Mouse (Mus musculus) stomach, postnatal 0 days (tissue): Measurements from ENCODE around the gene Lsp1. TPM values are rescaled to one million over a fixed set of nuclear protein-coding genes. Genes with fewer than 3 reads are reported as not detected.

Experiments
- ATAC-seq: fragments of 200-750 bp; cut with Nextera tagmentation; 2 replicates; pipeline ENCODE4 v1.8.0; 2017; ENCODE audit not compliant: low FRiP score, low TSS enrichment
- DNase-seq: peaks from one replicate; pipeline ENCODE4 v3.0.0-alpha.2; 2016; ENCODE audit warnings: low spot score
- H3K27ac ChIP-seq: fragments of 300-500 bp; sonication (generic); replicated peaks from 2 replicates; pipeline ENCODE4 v1.5.1; 2014; ENCODE audit warnings: mild to moderate bottlenecking, control low read depth
- H3K27me3 ChIP-seq: fragments of 300-500 bp; sonication (generic); 2 replicates; pipeline ENCODE4 v1.6.1; 2014; ENCODE audit warnings: low read length; ENCODE audit not compliant: control insufficient read depth, insufficient read depth
- H3K36me3 ChIP-seq: fragments of 300-500 bp; sonication (generic); 2 replicates; pipeline ENCODE4 v1.6.1; 2014; ENCODE audit warnings: low read length, mixed read lengths; ENCODE audit not compliant: control insufficient read depth, insufficient read depth
- H3K4me1 ChIP-seq: fragments of 300-500 bp; sonication (generic); replicated peaks from 2 replicates; pipeline ENCODE4 v1.6.1; 2014; ENCODE audit warnings: antibody characterized with exemption; ENCODE audit not compliant: control insufficient read depth, insufficient read depth
- H3K4me2 ChIP-seq: fragments of 300-500 bp; sonication (generic); replicated peaks from 2 replicates; pipeline ENCODE4 v1.6.1; 2014; ENCODE audit warnings: low read depth, mild to moderate bottlenecking, control low read depth, moderate library complexity
- H3K4me3 ChIP-seq: fragments of 300-500 bp; sonication (generic); 2 replicates; pipeline ENCODE4 v1.5.1; 2014; ENCODE audit warnings: low read depth, low read length, control low read depth
- H3K9ac ChIP-seq: fragments of 300-500 bp; sonication (generic); 2 replicates; pipeline ENCODE4 v1.6.1; 2014; ENCODE audit warnings: mild to moderate bottlenecking, low read length, control low read depth, mixed read lengths
- H3K9me3 ChIP-seq: fragments of 300-500 bp; sonication (generic); 2 replicates; pipeline ENCODE4 v1.6.1; 2016; ENCODE audit warnings: low read length; ENCODE audit not compliant: control insufficient read depth
- CTCF ChIP-seq: IDR thresholded peaks from 2 replicates; pipeline ENCODE4 v1.5.1; 2016; ENCODE audit warnings: antibody characterized with exemption, low read depth, mild to moderate bottlenecking, moderate library complexity
- EP300 ChIP-seq: optimal IDR thresholded peaks from 2 replicates; pipeline ENCODE3; 2016; ENCODE audit warnings: antibody characterized with exemption
- WGBS: fragments of 180-500 bp; shearing (Covaris S2); extraction: QIAGEN DNeasy Blood & Tissue Kit; methylation state at CpG from one replicate; pipeline ENCODE4 v1.1.7; 2014; 5-methylcytosine and 5-hydroxymethylcytosine counted together
- polyA plus RNA-seq: library from polyadenylated mRNA; unstranded; fragments of >200 nt; fragmentation: Nextera tagmentation; extraction: Ambion mirVana; gene quantifications from 2 replicates; pipeline ENCODE4 v1.2.1, GENCODE M21; 2015

Gene Lsp1
- polyA plus RNA-seq, 1 experiment from 2014 or later: 107 TPM

DNA sequence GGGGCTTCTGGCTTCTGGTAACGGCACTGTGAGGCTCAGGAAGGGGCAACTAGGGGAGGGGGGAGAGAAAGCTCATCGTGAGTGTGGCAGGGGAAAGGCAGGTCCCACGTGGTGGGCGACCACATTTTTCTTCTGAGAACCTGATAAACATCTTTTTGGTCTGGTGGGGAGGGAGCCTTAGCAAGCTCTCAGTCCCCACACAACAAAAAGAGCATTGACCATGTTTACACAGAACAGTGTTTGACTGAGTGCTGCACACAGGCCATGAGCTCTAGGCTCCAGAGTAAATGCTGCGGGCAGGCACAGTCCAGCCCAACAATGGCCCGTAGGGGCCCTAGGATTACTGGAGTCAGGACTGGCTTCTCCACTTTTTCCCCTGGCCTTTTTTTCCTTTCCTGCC is 78.2 kb downstream of the Lsp1 start:
- Histone ChIP-seq H3K4me3 (no peak overlapping the region), H3K27ac (peak overlapping the region; percentile 49; the same call in 1 of the 2 replicates), H3K27me3 (no peaks in the 10 kb centered on the region), H3K36me3 (no peaks in the 10 kb centered on the region), H3K9me3 (no peaks in the 10 kb centered on the region), H3K9ac (no peak overlapping the region), H3K4me2 (no peak overlapping the region), H3K4me1 (peaks cover 15% of the 10 kb centered on the region)
- no peak for DNase-seq
- no peak for TF ChIP-seq CTCF
- no peak for TF ChIP-seq EP300
- no peak for ATAC-seq
- 12% methylated on average over 6 of the region's 6 CpGs for WGBS

DNA sequence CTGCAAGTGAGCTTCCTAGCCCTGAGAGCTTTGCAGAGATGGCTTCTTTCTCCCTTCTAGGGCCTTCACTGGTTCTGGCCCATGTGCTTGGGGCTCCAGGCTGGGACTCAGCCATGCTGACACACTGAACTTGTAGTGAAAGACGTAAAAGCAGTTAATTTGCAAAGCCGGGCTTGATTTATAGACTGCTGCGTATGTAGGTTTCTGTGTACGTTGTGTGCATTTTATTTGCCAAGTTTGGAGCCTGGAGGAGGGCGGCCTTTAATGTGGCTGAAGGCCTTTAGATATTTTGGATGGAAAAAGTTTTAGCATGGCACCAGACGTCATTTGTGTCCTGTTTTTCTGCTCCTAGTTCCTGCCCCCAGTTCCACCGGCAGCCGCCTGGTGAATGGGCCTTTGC is 79.2 kb downstream of the Lsp1 start:
- no peak for ATAC-seq
- Histone ChIP-seq H3K36me3 (no peaks in the 10 kb centered on the region), H3K4me2 (no peak overlapping the region), H3K27ac (no peak overlapping the region), H3K9ac (peak overlapping the region; percentile 35), H3K27me3 (no peaks in the 10 kb centered on the region), H3K4me3 (no peak overlapping the region), H3K4me1 (peaks cover 7% of the 10 kb centered on the region; the same call in 1 of the 2 replicates), H3K9me3 (no peaks in the 10 kb centered on the region)
- no peak for DNase-seq
- WGBS: 43% methylated on average over 8 of the region's 8 CpGs
- TF ChIP-seq CTCF (no peak), EP300 (no peak)

DNA sequence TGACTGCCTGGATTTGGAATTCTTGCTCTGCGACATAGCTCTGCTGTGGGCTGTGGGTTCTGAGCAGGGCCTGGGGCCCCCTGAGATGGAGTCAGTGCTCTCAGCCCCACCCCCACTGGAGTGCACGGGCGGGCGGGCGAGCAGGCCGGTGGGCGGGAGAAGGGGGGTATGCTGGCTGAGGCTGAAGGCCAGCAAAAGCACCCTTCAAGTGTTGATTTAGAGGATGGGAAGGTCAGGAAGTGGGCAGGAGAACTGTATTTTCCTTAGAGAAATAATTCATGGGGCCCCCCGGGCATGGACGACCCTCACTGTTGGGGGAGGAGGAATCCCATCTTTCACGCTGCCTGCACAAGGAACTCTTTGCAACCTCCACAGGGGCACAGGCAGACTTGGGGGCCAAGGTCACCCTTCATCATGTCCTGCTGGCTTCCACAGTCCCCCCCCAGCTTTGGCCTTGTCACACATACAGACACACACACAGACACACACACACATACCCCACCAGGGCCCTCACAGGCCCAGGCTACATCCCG is 82.2 kb downstream of the Lsp1 start:
- no peaks in the 10 kb centered on the region for H3K36me3 ChIP-seq
- no peak overlapping the region for H3K9ac ChIP-seq
- peak overlapping the region; percentile 35; the same call in 1 of the 2 replicates for H3K27ac ChIP-seq
- TF ChIP-seq CTCF: no peak
- TF ChIP-seq EP300: no peak
- peaks cover 7% of the 10 kb centered on the region; the same call in 1 of the 2 replicates for H3K4me1 ChIP-seq
- H3K9me3 ChIP-seq: no peaks in the 10 kb centered on the region
- no peak for ATAC-seq
- DNase-seq: no peak
- H3K4me3 ChIP-seq: no peak overlapping the region
- no peak overlapping the region for H3K4me2 ChIP-seq
- WGBS: 33% methylated on average over 11 of the region's 11 CpGs
- no peaks in the 10 kb centered on the region for H3K27me3 ChIP-seq

Other genes starting within 250 kb of the Lsp1 start
- not detected in 2 replicates for gene Gm7579, start 248.9 kb upstream of the Lsp1 start, polyA plus RNA-seq
- gene Krtap5-5, start 230.8 kb upstream of the Lsp1 start, polyA plus RNA-seq: not detected in 2 replicates
- not detected in 2 replicates for gene Gm40460, start 219.7 kb upstream of the Lsp1 start, polyA plus RNA-seq
- gene Gm2431, start 202.5 kb upstream of the Lsp1 start, polyA plus RNA-seq: not detected in 2 replicates
- gene Gm4559, start 186.4 kb upstream of the Lsp1 start, polyA plus RNA-seq: not detected in 2 replicates
- not detected in 2 replicates for gene Krtap5-1, start 163.7 kb upstream of the Lsp1 start, polyA plus RNA-seq
- not detected in 2 replicates for gene Krtap5-4, start 157.3 kb upstream of the Lsp1 start, polyA plus RNA-seq
- gene Ifitm10, start 87.1 kb upstream of the Lsp1 start, polyA plus RNA-seq: 9.9 and 12.0 TPM in 2 replicates
- 0.80 and 0.81 TPM in 2 replicates for gene Gm49369, start 78.1 kb upstream of the Lsp1 start, polyA plus RNA-seq
- 798 and 841 TPM in 2 replicates for gene Ctsd, start 72.8 kb upstream of the Lsp1 start, polyA plus RNA-seq
- 70.7 and 78.9 TPM in 2 replicates for gene Syt8, start 26.0 kb upstream of the Lsp1 start, polyA plus RNA-seq
- 19.1 and 19.6 TPM in 2 replicates for gene Tnni2, start 19.0 kb upstream of the Lsp1 start, polyA plus RNA-seq
- 8.0 and 11.7 TPM in 2 replicates for gene Tnnt3, start 38.0 kb downstream of the Lsp1 start, polyA plus RNA-seq
- gene Mrpl23, start 71.9 kb downstream of the Lsp1 start, polyA plus RNA-seq: 17.7 and 19.4 TPM in 2 replicates
- gene Igf2, start 206.0 kb downstream of the Lsp1 start, polyA plus RNA-seq: 287 and 390 TPM in 2 replicates
- not detected in 2 replicates for gene Gm49394, start 209.1 kb downstream of the Lsp1 start, polyA plus RNA-seq